In the genomic region with DNA sequence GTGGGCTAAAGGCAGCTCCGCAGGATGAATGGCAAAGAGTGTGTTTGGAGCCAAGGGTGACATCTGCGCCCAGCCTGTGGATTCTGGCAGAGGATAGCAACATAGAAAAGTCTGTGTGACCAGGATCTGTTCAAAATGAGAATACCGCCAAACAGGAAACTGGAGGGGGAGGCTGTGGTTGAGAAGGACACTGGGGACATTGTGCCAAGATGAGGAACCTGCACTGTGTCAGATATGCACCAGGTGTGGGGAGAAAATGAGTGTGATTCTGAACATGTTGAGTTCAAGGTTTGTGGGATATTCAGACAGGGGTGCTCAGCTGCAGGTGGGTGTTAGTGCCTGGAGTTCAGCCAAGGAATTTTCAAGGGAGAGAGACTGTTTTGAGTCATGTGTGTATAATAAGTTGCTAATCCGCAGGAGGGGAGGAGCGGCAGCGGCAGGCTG, we compare ENCODE assay signal across 12 mouse cellular contexts. TPM values are rescaled to one million over a fixed set of nuclear protein-coding genes. Genes with fewer than 3 reads are reported as not detected.
DNase-seq lines count a peak whose midpoint lies in the region; ATAC-seq lines count a peak whose summit lies in the region.
"Had no signal": no experiment of that assay in that cellular context is flagged by ENCODE, and none has a peak within 500 bp of the region (broad histone marks: within the 10 kb centered on the region; RNA-seq: fewer than 3 reads in every experiment).

No protein-coding gene starts in this region.

- no peaks in the 10 kb centered on the region for H3K9me3 ChIP-seq in kidney, embryonic 16.5 days (ENCODE audit: low read length)
- no peaks in the 10 kb centered on the region for H3K9me3 ChIP-seq in hindbrain, embryonic 10.5 days

- 0 out of 2 replicates have a peak overlapping the region, but pooled peaks have one; percentile 16 for H3K9ac ChIP-seq in kidney, embryonic 16.5 days (replicated peaks; ENCODE audit: low read length)

- ATAC-seq in kidney, embryonic 16.5 days (ENCODE audit: low FRiP score, low TSS enrichment): no peak

- 58% methylated on average over 6 of the region's 6 CpGs for WGBS in kidney, embryonic 16.5 days
- WGBS in hindbrain, embryonic 10.5 days: 75% methylated on average over 6 of the region's 6 CpGs

- H3K36me3 ChIP-seq in kidney, embryonic 16.5 days (ENCODE audit: insufficient read depth, low read length): no peaks in the 10 kb centered on the region
- H3K36me3 ChIP-seq in hindbrain, embryonic 10.5 days: no peaks in the 10 kb centered on the region

- H3K4me3 ChIP-seq in kidney, embryonic 16.5 days (ENCODE audit: low read length): no peak overlapping the region
- H3K4me3 ChIP-seq in hindbrain, embryonic 10.5 days: no peak overlapping the region
- H3K4me3 ChIP-seq: erythroblast, embryonic 14.5 days had no signal

- H3K27ac ChIP-seq in kidney, embryonic 16.5 days (ENCODE audit: low read length): no peak overlapping the region
- H3K27ac ChIP-seq in hindbrain, embryonic 10.5 days: no peak overlapping the region
- H3K27ac ChIP-seq: macrophage had no signal

- intact Hi-C loops in left cerebral cortex, postnatal 36 days (cut with DNase I): no loop called here

- H3K4me2 ChIP-seq in kidney, embryonic 16.5 days (replicated peaks; ENCODE audit: low read depth, low read length): no peak overlapping the region

- DNase-seq in kidney, postnatal 14 days: no peak
- DNase-seq in 416B (ENCODE audit: low read depth): peak; percentile 63
- DNase-seq in cerebellum, adult 18-20 months: peak; percentile 52 to 65
- DNase-seq in layer of hippocampus, postnatal 10 days (ENCODE audit: low spot score in 2 of 2): peak; percentile 17 to 21
- DNase-seq in spleen, adult 18-20 months: no peak
- no peak for DNase-seq in left cerebral cortex, postnatal 36 days (ENCODE audit: low spot score in 2 of 2)
- DNase-seq in hindbrain, embryonic 10.5 days (ENCODE audit: low spot score): no peak
- DNase-seq: thymus, postnatal 14 days had no signal

- peaks cover 3% of the 10 kb centered on the region; the same call in 1 of the 2 replicates for H3K4me1 ChIP-seq in kidney, embryonic 16.5 days (ENCODE audit: insufficient read depth, low read length)
- peaks cover 8% of the 10 kb centered on the region for H3K4me1 ChIP-seq in hindbrain, embryonic 10.5 days (replicated peaks)

- no peaks in the 10 kb centered on the region for H3K27me3 ChIP-seq in kidney, embryonic 16.5 days (ENCODE audit: insufficient read depth, low read length)
- peaks cover 17% of the 10 kb centered on the region for H3K27me3 ChIP-seq in hindbrain, embryonic 10.5 days (ENCODE audit: insufficient read depth, poor library complexity, severe bottlenecking)

RNA-seq across cellular contexts. Expression of a gene that starts 6.8 kb away (rescaled TPM):
- 28.0 and 32.8 TPM in 2 replicates for polyA plus RNA-seq in kidney, embryonic 16.5 days (2015; fragmentation: Nextera tagmentation; extraction: Ambion mirVana)
- total RNA-seq in layer of hippocampus, postnatal 10 days (2021): 10 to 100 TPM; 51.0 to 54.3 TPM
- 10 to 100 TPM; 52.4 to 60.9 TPM for total RNA-seq in left cerebral cortex, postnatal 36 days (2021)
- polyA plus RNA-seq in hindbrain, embryonic 10.5 days (2016; fragmentation: Nextera tagmentation; extraction: Ambion mirVana): 28.5 and 29.6 TPM in 2 replicates

RNA-seq across cellular contexts. Expression of a gene that starts 7.5 kb away (rescaled TPM):
- 8.4 and 9.2 TPM in 2 replicates for polyA plus RNA-seq in kidney, embryonic 16.5 days (2015; fragmentation: Nextera tagmentation; extraction: Ambion mirVana)
- total RNA-seq in layer of hippocampus, postnatal 10 days (2021): 1 to 10 TPM; 2.0 to 3.6 TPM
- 1 to 10 TPM; 2.3 TPM for total RNA-seq in left cerebral cortex, postnatal 36 days (2021)
- 1.1 and 1.9 TPM in 2 replicates for polyA plus RNA-seq in hindbrain, embryonic 10.5 days (2016; fragmentation: Nextera tagmentation; extraction: Ambion mirVana)
- total RNA-seq: ES-E14 had no signal

Comparison
In these comparisons a context has a peak if more than half of its experiments do, and no peak if none do; other contexts are left out.
1. DNase-seq: peak in 416B (single experiment), cerebellum, adult 18-20 months (2 of 2) and layer of hippocampus, postnatal 10 days (2 of 2); none in kidney, postnatal 14 days (single experiment), spleen, adult 18-20 months (0 of 2), left cerebral cortex, postnatal 36 days (0 of 2) and hindbrain, embryonic 10.5 days (single experiment).